Mouse (Mus musculus) embryonic fibroblast, embryonic 13.5 days (primary cell): Measurements from ENCODE around the gene Atxn2l. TPM values are rescaled to one million over a fixed set of nuclear protein-coding genes. Genes with fewer than 3 reads are reported as not detected.
"Not testable (repeated sequence)": the region's sequence is repeated elsewhere in the genome, so short reads cannot be mapped to it uniquely, and the experiment has no call there.

ENCODE experiments used
- H3K27ac ChIP-seq: 2 replicates; pipeline ENCODE4 v1.5.1; 2012; ENCODE audit warnings: low read length, control low read depth, inconsistent platforms; ENCODE audit not compliant: insufficient read depth
- H3K4me1 ChIP-seq: 2 replicates; pipeline ENCODE4 v1.6.1; 2011; ENCODE audit warnings: low read length; ENCODE audit not compliant: control insufficient read depth, insufficient read depth
- H3K4me3 ChIP-seq: 2 replicates; pipeline ENCODE4 v1.5.1; 2011; ENCODE audit warnings: mild to moderate bottlenecking, control low read depth, low read length; ENCODE audit not compliant: insufficient read depth
- CTCF ChIP-seq: IDR thresholded peaks from 2 replicates; pipeline ENCODE4 v1.5.1; 2011; ENCODE audit warnings: mild to moderate bottlenecking, control low read depth, low read length, moderate library complexity, borderline replicate concordance; ENCODE audit not compliant: insufficient read depth
- POLR2A ChIP-seq: IDR thresholded peaks from 2 replicates; pipeline ENCODE4 v1.6.1; 2011; ENCODE audit warnings: low read depth, mild to moderate bottlenecking, control low read depth, low read length, moderate library complexity
- polyA plus RNA-seq: library from polyadenylated mRNA; stranded (reverse); fragments of >200 nt; gene quantifications from 2 replicates; pipeline ENCODE4 v1.2.4, GENCODE M21; 2011; ENCODE audit warnings: low read depth; ENCODE audit not compliant: missing spikeins, insufficient read length

Gene Atxn2l
- polyA plus RNA-seq, 1 experiment = 149 TPM

DNA sequence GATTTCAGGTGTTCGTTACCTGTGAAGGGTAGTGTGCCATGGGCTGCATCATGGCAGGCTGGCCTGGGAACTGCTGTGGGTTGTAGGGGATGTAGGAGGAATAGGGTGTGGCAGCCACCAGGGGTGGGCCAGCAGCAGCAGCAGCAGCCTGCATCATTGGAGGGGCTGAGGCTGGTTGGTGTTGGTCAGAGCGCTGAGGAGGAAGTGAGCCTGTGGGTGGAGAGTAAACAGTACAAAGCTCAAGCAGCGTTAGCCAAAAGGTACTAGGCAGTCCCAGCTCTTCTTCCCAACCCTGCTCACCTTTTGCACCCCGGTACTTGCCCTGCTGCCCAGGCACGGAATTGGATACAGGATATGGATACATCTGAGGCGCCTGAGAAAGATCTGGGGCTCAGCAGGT is 9.1 kb downstream of the Atxn2l start:
- TF ChIP-seq CTCF (no peak), POLR2A (no peak)
- no peak overlapping the region for H3K27ac ChIP-seq
- H3K4me3 ChIP-seq = no peak overlapping the region
- no peaks in the 10 kb centered on the region for H3K4me1 ChIP-seq

DNA sequence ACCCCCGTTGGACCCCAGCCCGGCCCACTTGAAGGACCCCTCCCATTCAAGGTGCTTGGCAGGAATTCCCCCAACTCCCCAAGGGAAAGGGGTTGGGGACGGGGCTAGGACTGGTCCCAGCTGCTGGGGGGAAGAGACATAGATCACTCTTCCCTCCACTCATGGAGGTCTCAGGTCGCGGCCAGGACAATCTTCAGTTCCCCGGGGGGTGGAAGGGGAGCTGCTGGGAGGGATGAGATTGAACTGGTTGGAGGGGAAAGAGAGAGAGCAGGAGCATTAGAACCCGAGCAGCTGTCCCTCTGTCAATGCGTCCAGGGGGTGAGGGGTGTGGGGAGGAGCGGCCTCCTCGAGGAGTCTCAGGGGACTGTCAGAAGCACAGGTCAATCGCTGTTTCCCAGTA is 11.3 kb downstream of the Atxn2l start:
- Histone ChIP-seq H3K27ac (no peak overlapping the region), H3K4me3 (no peak overlapping the region), H3K4me1 (peaks cover 4% of the 10 kb centered on the region; the same call in 1 of the 2 replicates)
- TF ChIP-seq POLR2A (no peak), CTCF (no peak)

DNA sequence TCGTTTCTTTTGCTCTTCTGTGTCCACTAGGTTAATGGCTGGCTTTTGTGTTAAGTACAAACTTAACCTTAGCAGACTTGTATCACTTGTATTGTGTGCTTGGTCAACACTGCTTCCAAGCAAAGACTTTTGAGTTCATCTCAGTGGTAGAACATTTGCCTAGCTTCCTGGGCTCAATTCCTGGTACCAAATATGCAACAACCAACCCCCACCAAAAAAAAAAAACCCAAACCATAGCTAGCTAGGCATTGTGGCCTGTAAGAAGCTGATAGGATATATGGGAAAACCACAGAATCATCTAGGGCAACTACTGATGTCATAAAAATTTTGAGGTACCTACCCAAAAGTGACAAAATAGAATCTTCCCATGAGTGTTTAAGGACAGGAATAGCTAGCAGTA is 12.2 kb downstream of the Atxn2l start:
- Histone ChIP-seq H3K4me3 (no peak overlapping the region), H3K27ac (no peak overlapping the region), H3K4me1 (peaks cover 4% of the 10 kb centered on the region; the same call in 1 of the 2 replicates)
- TF ChIP-seq CTCF = no peak
- TF ChIP-seq POLR2A = 0 out of 2 replicates have a peak, but pooled peaks have one; percentile 12

- H3K4me3 ChIP-seq = peak overlapping the region; percentile 80
- H3K27ac ChIP-seq, H3K4me1 ChIP-seq: not testable (repeated sequence)
Measured at GRCm38 (mm10) chr7:126487617-126488385, 15.4 kb downstream of the Atxn2l start.

- peak within 1 kb of the TSS; percentile 80 for H3K4me3 ChIP-seq
- peak; percentile 33 for TF ChIP-seq POLR2A
- TF ChIP-seq CTCF = no peak
- H3K4me1 ChIP-seq = peaks cover 4% of the 10 kb centered on the region; the same call in 1 of the 2 replicates
- peak within 1 kb of the TSS; percentile 62 for H3K27ac ChIP-seq
Measured at GRCm38 (mm10) chr7:126487052-126487483, 16.2 kb downstream of the Atxn2l start, which contains the start of gene Tufm. Gene Tufm, plus strand, starts transcription at chr7:126487361.

- peak overlapping the region; percentile 31 for H3K4me3 ChIP-seq
- no peaks in the 10 kb centered on the region for H3K4me1 ChIP-seq
- TF ChIP-seq CTCF (no peak), POLR2A (peak; percentile 83)
- H3K27ac ChIP-seq = peak overlapping the region; percentile 15
Measured at GRCm38 (mm10) chr7:126482392-126482871, 20.8 kb downstream of the Atxn2l start.

GRCm38 (mm10) chr7:126481699-126482098 is 21.5 kb downstream of the Atxn2l start:
- H3K27ac ChIP-seq = no peak overlapping the region
- H3K4me1 ChIP-seq = no peaks in the 10 kb centered on the region
- no peak overlapping the region for H3K4me3 ChIP-seq
- no peak for TF ChIP-seq POLR2A
- no peak for TF ChIP-seq CTCF

DNA sequence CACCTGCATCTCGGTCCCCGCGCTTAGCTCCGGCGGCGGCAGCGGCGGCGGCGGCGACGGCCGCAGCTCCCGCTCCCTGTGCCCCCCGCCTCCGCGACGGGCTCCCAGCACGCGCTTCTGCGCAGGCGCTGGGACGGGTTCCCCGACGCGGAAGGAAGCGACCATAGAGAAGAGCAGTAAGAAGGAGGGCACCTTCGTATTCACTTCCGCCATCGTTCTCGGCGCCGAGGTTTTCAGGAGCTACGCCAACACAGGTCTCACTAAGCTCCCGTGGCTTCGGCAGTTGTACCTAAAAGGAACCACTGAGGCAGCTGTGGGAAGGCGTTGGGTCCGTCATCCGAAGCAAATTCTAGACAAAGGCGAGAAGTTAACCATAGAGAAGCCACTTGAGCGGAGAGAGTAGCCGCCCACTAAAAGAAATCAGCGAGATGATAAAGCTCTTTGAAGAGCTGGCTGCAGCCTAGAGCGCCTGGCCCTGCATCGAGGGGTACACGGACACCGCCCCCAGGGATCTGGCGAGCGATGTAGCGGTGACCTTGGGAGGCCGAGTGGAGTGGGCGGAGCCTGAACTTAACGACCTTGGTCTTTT is 28.1 kb downstream of the Atxn2l start, which contains the start of gene Sh2b1:
Gene Sh2b1, minus strand, starts transcription at position 432 of the 589 bp plus-strand sequence.
- Histone ChIP-seq H3K4me3 (peak within 1 kb of the TSS; percentile 73), H3K27ac (peak within 1 kb of the TSS; percentile 76), H3K4me1 (peaks cover 2% of the 10 kb centered on the region; the same call in 1 of the 2 replicates)
- TF ChIP-seq POLR2A = peak; percentile 71
- peak; percentile 38; the same call in 1 of the 2 replicates for TF ChIP-seq CTCF

DNA sequence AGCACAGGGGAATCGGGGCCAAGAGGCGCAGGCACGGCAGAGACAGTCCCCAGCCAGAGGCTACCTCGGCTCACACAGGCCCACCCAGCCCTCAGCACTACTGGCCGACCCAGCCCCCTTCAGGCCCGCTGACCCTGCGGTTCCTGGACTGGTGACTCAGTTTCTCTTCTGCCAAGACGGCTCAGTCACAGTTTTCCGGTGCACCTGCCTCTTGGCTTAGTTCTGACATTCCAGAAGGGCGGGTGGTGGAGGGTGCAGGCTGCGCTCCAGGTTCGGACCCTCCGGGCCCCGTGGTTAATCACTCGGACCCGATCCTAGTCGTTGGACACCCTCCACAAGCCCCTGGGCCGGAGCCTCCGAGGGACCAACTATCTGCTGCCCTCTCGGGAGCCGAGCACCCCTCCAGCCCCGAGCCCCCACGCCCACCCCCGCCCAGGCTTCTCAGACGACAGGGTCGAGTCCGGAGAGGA is 28.7 kb downstream of the Atxn2l start:
- peaks cover 2% of the 10 kb centered on the region; the same call in 1 of the 2 replicates for H3K4me1 ChIP-seq
- peak overlapping the region; percentile 73 for H3K4me3 ChIP-seq
- no peak for TF ChIP-seq CTCF
- TF ChIP-seq POLR2A = no peak
- H3K27ac ChIP-seq = no peak overlapping the region
